Mouse (Mus musculus) MN1 (cell line): ENCODE measurements around the gene Gtf2a2.

ENCODE experiments used
- DNase-seq: peaks from one replicate; pipeline ENCODE4 v3.0.0-alpha.2; 2016; ENCODE audit warnings: low spot score

Gene Gtf2a2

DNA sequence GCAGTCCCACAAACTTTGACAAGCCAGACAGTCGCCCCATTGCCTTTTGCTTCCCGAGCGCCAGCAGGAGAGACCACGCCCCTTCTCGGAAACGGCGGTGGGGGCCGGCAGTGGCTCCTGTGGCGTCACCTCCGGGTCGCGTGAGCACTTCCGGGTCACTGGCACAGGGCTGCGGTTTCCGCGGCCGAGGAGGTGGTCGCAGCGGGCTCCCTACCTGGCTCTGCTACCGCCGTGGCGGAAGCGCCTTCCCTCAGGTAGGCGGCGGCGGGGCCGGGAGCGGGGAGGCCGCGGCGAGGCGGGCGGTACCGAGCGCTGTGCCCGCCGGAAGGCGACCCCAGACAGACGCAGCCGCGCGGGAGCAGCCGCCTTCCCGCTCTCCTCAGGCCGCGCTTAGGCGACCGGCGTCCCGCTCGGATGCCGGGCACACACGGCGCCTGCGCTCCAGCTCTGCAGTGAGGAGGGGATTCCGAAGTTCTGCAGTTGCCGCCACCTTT is at the start of gene Gtf2a2:
Gene Gtf2a2, plus strand, starts transcription at position 143 of the 494 bp plus-strand sequence.
- DNase-seq = peak; percentile 89

DNA sequence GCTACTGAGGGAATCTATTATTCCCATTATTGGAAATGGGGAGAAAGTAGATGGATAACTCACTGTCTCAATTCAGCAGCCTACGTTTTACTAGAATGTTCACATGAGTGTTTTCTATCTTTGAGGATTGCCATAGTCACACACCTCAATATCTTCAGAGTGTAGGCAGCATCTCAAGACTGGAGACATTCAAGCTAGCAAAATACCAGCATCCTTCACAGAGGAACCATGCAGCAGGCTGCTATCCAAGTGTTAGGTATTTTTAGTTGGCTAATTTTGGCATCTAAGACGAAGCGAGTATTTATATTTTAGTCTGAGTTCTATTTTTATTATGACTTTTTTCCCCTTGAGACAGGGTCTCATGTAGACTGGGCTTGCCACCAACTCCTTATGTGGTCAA is 48.0 kb upstream of the Gtf2a2 start:
- DNase-seq = no peak

DNA sequence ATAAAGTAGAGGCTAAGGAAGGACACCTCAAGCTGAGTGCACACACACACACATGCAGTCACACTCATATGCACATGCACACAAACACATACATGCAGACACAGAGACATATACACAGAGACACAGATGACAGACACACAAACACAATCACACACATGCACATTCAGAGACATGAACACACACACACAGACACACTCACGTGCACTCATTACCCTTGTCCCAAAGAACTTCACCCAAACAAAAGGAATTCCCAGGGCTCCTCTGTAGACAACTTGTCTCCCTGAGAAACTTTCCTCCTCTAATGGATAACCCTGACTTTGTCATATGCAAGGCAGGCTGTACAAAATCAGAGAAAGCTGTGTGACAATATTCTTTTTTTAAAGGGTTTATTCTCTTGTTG is 26.8 kb upstream of the Gtf2a2 start:
- no peak for DNase-seq

DNA sequence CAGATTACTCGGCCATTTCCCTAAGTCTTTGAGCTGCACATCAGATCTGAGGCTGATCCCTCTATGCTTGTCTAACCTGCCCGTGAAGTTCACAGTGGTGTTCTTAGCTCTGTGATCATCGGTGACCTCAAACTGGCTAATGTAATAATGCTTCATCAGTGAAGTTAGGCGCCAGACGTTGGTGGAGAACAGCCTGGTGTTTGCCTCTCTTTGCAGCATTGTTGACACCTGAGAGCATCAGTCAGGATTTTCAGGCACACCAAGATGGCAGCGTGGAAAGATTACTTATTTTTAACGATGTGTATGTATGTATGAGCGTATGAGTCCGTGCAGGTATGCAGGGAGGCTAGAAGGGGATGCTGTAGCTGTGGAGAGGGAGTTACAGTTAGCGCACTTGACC is 26.3 kb upstream of the Gtf2a2 start:
- no peak for DNase-seq

DNA sequence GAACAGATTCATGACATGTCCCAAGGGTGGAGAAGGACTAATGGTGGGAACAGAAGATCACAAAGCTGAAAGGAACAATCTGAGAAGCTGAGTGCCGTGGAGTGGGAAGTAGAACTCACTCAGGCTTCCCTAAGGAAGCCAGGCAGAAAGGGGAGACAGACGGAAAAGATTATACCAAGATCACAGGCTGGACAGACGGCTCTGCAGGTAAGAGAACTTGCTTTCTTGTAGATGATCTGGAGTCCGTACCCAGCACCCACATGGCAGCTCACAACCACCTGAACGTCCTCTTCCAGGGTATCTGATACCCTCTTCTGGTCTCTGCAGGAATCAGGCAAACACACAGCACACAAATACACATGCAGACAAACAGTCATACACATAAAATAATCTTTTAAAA is 25.8 kb upstream of the Gtf2a2 start:
- no peak for DNase-seq

DNA sequence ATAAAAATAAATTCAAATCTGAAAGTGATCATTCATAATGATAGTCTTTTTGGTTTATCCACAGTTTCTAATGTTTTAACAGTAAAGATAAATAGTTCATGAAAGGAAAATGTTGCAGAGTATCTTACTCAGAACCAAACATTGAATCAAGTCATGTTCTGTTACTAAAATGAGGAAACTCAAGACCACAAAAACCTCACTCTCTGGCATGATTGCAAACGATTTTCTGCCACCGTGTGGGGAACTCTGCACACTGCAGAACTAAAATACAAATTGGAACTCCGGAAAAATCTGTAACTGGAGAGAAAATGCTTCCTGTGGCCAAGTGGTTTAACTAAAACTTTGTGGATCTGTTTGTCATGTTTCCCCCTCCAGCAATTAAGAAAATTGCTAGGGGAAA is 24.8 kb upstream of the Gtf2a2 start:
- peak; percentile 60 for DNase-seq

DNA sequence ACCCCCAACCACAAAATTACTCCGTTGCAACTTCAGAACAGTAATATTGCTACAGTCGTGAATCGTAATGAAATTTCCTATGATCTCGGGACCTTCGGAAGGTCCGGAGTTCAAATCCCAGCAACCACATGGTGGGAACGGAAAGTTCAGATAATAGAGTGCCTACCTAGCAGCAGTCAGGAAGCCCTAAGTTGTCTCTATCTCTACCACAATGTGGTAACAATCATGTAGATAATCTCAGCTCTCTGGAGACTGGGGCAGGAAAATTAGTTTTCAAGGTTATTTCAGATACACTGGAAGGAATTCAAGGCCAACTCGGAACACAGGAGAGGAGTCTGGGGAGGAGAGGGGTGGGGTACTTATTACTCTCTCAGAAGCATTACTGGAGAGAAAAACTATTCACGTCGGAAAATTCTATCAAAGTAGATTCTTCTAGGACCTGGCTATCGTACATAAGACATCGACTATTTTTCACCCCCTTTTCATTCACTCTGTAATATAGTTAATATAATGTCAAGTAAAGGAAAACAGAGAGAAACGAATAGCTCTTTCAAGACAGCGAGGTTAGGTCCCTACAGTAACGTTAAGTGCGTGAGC is 23.5 kb upstream of the Gtf2a2 start:
- DNase-seq = no peak

DNA sequence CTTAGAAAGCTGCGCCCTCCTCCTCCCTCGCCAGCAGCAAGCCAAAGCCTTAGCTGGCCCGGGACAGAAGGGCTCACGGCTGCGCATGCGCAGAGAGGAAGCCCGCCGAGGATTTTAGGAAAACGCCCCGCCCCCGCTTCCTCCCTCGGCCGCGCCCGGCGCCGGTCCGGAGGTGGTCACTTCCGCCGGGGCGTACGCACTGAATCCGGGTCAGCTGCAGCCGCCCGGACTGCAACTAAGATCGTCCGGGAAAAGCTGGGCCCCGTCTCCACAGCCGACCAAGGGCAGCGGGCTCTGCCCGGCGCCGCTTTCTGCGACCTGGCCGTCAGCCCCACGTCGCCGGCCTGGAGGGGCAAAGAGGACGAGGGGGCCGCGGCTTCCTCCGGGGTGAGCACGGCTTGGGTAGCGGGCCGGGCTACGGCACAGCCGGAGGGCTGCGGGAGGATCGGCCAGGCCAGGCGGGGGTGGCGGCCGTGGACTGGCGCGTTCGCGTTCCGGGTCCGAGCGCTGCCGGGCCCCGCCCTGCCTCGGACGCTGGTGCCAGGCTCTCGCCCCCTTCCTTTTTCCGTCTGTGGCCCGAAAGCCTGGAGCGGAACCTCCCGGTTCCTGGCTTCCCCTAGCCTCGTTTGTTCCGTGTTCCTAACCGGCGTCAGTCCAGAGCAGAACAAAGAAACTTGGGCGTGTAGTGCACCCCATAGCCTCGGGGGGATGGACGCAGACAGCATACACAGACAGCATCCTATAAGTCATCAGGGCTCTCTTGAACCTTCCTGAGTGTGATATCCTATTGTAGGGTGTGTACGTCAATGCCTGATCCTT is 22.8 kb upstream of the Gtf2a2 start, which contains the start of gene Bnip2:
Gene Bnip2, plus strand, starts transcription at position 164 of the 819 bp plus-strand sequence.
- DNase-seq = peak; percentile 96

DNA sequence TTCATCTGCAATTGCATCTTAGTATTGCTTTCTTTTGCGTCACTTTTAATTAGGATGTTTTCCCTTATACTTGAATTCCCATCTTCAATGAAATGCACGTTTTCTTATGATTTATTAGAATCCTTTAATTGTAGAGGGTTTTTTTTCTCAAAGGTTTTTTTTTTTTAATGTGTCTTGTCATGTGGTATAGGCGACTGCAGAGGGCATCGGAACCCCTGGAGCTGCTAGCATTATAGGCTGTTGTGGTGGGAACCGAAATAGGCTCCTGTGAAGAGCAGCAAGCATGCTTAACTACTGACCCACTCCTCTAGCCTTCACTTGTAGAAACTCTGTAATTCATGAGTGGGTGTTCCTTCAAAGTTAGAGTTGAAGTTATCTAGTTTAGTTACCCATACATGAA is 22.0 kb upstream of the Gtf2a2 start:
- DNase-seq = peak; percentile 46

DNA sequence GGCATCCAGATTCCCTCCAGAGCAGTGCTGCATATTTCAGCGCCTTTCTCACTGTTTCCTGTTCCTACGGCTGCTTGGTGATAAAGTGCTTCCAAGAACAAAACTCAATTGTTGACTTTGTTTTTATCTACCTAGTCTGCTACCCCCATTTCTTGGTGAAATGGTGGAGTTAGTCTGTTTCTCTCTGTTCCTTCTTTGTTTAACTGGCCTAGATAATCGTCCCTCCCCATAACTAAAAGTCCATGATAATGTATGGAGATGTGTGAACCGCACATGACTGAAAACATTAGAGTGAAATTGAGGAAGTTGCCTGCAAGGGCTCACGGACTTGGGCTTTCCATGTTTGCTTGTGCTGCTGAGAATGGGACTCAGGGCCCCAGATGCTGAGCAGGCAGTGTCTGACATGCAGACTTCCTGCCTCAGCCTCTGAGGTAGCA is 19.5 kb upstream of the Gtf2a2 start:
- no peak for DNase-seq

DNA sequence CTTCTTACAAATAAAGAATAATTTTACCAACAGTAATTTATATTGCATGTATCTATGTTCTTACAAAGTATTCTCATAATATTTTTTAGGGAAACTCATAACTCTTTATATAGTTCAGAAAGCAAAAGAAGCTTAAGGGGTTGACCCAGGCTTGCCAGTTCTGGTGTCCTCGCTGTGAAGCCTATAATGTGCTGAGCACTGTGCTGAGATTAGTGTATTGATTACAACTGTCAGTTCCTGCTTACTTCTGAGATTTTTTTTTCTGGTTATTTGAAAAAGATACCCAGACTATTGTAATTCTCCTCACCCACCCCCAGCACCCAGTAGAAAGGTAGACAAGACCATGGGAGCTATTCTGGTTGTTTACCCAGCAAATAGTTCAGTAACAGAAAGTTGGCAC is 18.9 kb upstream of the Gtf2a2 start:
- DNase-seq = no peak

DNA sequence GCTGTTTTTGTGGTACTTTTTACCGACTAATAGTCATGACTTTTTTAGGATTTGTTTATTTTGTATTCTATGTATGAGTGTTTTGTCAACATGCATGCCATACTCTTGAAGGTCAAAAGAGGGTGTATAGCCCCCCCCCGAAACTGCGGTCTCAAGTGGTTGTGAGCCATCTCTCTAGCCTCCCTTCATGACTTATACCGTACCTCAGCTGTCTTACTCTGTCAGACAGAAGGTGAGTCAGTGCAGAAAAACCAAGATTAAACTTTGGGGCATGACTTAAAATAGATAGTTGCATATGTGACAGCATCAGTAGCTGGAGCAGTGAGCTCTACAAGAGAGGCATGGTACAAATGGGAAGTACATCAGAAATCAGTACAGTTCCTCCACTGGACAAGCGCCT is 17.8 kb upstream of the Gtf2a2 start:
- DNase-seq = no peak

DNA sequence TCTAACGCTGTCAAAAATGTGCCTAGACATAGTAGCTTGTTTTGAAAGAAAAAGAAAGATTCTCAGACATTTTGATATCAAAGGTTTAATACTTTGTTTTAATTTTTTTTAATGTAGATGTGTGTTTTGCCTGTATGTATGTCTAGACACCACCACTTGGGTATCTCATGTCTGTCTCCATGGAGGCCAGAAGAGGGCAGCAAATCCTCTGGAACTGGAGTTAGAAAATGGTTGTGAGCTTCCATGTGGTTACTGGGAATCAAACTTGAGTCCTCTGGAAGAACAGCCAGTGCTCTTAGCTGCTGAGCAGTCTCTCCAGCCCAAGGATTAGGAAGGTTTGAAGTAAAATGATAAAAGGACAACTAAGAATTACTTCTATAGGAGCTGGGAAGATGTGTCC is 13.0 kb upstream of the Gtf2a2 start:
- DNase-seq = no peak

DNA sequence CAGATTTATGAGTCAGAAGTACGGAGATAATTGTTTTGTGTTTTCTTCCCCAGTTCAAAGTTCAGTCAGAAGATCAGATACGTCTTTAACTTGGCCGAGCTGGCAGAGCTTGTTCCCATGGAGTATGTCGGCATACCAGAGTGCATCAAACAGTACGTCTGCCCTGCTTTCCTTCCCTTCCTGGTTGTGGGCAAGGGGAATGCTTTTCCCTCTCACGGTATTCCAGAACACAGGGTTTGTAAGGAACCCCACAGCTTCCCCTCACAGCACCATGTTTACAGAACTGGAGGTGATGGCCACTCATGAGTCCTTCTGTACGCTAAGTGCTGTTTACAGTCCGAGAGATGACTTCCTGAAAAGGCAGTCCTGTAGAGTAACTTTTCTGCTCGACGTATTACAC is 8.8 kb upstream of the Gtf2a2 start:
- DNase-seq = no peak

DNA sequence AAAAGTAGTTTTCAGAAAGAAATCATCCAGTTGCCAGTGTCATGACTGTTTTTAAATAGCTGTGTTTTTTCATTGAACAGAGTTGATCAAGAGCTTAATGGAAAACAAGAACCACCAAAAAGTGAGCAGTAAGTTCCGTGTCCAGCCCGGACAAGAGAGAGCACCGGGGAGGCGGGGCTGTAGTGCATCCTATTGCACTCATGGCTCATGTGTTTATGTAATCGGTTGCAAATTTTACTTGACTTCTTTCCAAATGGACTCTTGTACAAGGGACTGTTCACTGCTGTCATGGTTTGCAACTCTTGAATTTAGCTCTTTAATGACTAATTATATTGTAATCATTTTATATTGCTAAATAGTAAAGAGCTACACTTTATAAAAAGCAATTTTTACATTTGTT is 5.4 kb upstream of the Gtf2a2 start:
- DNase-seq = no peak

DNA sequence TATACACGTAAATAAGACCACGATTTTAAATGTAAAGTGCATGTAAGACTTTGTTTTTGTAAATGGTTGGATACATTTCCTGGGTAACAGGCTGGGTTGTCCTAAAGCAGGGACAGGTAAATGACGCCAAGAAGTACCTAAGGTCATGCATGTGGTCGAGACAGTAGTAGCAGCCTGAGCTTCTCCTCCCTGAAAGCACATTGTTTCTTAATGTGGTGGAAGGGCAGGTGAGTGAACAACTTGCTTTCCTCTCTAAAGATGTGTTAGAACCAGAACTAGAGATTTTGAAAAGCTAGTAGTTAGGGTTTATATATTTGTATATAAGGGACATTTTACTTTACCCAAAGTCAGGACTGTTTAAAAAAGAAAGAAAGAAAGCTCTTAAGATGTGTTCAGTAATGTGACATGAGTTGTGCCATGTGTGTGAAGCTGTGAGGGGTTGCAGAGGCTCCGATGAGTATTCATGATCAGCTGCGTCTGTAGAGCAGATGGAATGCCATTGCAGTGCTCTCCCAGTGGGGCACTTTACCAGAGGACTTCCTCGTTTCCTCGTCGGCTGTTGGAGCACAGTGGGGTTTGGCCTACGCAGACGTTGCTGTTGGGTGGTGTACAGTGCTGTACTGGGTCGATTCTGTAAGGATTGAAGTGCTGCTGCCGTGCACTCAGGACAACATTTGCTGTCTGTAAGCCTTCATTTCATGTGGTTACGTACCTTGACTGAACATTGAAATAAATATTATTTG is 4.7 kb upstream of the Gtf2a2 start:
- no peak for DNase-seq

DNA sequence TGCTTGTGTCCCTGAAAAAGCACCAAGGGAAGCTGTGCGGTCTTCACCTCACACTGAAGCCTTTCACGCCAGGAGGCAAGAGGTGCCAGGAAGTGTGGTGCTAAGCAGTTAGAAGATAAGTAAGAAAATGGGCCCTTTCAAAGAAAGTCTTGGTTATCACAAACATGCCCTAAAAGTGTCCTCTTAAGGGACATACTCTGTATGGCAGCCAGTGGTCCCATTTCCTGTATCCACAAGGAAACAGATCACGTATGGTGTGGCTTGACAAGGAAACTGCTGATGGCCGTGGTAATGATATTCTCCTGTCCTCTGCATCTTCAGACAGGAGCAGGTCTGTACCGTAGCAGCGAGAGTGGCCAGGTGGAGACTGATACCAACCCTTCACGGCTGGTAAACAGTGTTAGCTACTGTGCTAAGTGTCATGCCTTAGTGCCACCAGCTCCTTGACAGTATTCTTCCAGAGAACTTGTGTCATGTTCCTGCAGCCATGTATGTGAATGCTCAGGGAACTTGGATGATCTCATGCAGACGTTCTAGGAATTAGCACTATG is 2.5 kb upstream of the Gtf2a2 start:
- no peak for DNase-seq

DNA sequence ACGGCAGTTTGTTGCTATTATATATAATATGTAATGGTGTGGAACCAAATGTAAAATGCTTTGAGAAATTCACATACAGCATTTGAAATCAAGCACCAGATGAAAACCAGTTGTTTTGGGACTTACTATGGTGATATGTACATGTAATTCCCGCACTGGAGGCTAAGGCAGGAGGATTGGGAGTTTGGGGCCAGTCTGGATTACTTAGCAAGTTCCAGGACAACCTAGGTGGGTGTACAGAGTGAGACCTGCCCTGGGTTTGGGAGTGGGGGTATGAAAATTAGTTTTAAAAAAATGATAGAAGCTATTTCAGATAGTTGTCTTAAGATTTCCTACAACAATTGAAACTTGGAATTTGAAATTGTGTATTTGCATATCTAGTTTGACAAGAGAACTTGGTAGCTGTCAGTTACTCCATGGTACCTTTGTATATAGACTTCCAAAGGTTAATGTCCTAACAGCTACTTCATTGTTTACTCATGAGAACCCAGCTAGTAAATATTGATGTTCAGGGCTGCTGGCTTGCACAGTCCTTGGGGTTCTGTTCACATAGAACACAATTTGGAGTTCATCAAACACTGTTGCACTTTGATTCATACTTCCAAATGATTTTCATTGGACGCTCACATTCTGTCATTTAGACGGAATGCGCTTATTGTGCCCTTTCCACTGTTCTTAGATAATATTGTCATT is 1.4 kb upstream of the Gtf2a2 start:
- DNase-seq = no peak

DNA sequence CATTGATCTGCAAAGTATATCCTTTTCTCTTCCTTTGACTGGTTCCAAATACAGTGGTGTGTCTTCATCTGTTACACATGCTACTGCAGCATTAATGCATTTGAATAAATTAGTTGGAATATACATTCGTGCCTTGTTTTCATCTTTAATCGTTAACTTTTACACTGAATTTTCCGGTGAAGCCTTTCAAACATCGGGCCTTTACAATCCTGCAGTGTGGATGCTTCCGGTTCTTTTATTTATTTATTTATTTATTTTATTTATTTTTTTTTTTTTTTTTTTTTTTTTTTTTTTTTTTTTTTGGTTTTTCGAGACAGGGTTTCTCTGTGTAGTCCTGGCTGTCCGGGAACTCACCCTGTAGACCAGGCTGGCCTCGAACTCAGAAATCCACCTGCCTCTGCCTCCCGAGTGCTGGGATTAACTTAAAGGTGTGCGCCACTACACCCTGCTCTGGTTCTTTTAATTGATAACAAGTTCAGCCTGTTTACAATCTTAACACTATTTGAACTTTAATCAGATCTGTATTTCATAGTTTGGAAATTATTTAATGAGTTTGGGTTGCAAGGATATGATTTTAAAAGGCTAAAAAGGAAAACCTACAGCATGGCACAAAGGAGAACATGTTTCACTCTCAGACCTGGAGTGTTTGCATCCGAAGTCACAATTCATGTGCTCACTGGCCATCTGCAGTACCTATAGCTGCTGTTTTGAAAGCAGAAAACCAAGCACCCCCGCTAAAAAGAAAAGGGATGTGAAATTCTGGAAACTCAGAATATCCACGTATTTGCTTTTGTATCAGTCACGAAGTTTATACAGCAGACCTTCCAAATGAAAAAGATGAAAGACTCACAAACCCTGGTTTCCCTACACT is 578 bp upstream of the Gtf2a2 start:
- DNase-seq = no peak

DNA sequence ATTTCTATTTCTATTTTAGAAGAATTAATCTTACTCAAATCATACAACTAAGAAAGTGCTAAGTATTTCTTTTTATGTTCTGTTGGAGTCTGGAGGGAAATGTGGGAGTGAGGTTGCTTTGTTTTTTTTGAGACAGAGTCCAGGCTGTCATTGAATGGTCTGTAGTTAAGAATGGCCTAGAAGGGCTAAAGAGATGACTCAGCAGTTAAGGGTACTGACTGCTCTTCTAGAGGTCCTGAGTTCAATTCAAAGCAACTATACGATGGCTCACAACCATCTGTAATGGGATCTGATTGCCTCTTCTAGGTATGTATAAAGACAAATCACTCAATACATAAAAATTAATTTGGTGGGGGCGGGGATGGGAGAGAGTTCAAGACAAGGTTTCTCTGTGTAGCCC is 3.3 kb downstream of the Gtf2a2 start:
- DNase-seq = no peak

DNA sequence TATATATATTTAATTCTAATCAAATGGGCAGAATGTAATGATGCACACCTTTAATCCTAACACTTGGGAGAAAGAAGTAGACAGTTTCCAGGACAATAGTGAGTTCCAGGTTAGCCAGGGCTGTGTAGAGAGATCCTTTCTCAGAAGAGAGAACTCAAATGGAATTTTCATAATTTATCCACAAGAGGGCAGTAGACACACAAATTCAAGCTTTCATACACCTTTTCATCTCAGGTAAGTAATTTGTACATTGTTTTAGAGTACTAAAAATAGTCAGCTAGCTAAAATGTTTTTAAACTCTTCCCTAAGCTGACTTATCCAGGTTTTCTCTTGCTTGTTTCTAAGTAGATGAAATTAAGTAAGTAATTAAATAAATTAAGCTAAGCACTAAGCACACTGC is 6.5 kb downstream of the Gtf2a2 start:
- peak; percentile 40 for DNase-seq
